Mouse (Mus musculus): ENCODE results near the gene Exoc3l4.

- TF ChIP-seq POLR2A (IDR thresholded peaks at IDR 0.05; ENCODE audit: control insufficient read depth, low read depth, low read length) (no peak), CTCF (IDR thresholded peaks at IDR 0.05; ENCODE audit: control insufficient read depth, insufficient read depth, insufficient replicate concordance, low read depth, low read length) (no peak)
Measured at GRCm38 (mm10) chr12:111471119-111471518, 54.3 kb downstream of the Exoc3l4 start.
